Mouse (Mus musculus): ENCODE measurements around the gene Btbd35f19. TPM values are rescaled to one million over a fixed set of nuclear protein-coding genes. Genes with fewer than 3 reads are reported as not detected.
"Not testable (repeated sequence)": the region's sequence is repeated elsewhere in the genome, so short reads cannot be mapped to it uniquely, and the experiment has no call there.

The Btbd35f19 gene
- polyA plus RNA-seq (2015; fragmentation: Nextera tagmentation; extraction: Ambion mirVana): not detected in 2 replicates

DNA sequence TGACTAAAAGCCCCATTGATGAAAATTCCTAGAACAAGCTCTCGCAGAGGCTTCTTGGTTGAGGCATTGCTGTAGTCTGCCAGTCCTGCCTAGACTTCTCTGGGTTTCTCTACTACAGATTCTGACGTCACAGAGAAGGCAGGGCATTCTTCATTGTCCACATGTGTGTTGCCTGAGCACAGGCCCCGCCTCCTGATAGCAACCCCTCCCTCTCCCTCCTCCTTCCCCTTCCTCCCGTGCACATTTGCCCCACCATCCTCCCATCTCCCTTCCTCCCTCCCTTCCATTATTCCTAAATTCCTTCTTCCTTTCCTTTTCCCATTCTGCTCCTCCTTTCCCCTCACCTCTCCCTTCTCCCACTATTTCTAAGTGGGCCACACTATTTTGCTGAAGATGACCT lies at the start of gene Btbd35f19:
Gene Btbd35f19 (minus strand): TSS at position 101 of the 400 bp plus-strand sequence.
- not testable (repeated sequence) for H3K27me3 ChIP-seq (ENCODE audit: control insufficient read depth, insufficient read depth, low read length); H3K4me1 ChIP-seq (replicated peaks; ENCODE audit: control insufficient read depth, insufficient read depth); H3K4me3 ChIP-seq (ENCODE audit: low read depth, low read length); H3K9ac ChIP-seq (ENCODE audit: low read length); H3K9me3 ChIP-seq (ENCODE audit: control insufficient read depth, low read length); ATAC-seq (ENCODE audit: low FRiP score, low TSS enrichment); H3K36me3 ChIP-seq (ENCODE audit: control insufficient read depth, insufficient read depth, low read length); H3K4me2 ChIP-seq (replicated peaks; ENCODE audit: low read depth); DNase-seq (ENCODE audit: low spot score); H3K27ac ChIP-seq (replicated peaks)
- no CpG with 5 or more reads among the region's 4 CpGs for WGBS

DNA sequence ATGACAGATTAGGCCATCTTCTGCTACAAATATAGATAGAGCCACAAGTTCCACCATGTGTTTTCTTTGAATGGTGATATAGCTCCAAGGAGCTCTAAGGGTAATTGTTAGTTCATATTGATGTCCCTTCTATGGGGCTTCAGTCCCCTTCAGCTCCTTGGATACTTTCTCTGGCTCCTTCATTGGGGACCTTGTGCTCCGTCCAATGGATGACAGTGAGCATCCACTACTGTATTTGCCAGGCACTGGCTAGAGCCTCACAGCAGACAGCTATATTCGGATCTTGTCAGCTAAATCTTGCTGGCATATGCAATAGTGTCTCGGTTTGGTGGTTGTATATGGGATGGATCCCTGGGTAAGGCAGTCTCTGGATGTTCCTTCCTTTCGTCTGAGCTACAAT lies 41.8 kb downstream of the Btbd35f19 start:
- H3K4me1 ChIP-seq (replicated peaks; ENCODE audit: control insufficient read depth, insufficient read depth); DNase-seq (ENCODE audit: low spot score); H3K36me3 ChIP-seq (ENCODE audit: control insufficient read depth, insufficient read depth, low read length); H3K27me3 ChIP-seq (ENCODE audit: control insufficient read depth, insufficient read depth, low read length); H3K4me2 ChIP-seq (replicated peaks; ENCODE audit: low read depth); H3K9ac ChIP-seq (ENCODE audit: low read length); H3K4me3 ChIP-seq (ENCODE audit: low read depth, low read length); H3K27ac ChIP-seq (replicated peaks); ATAC-seq (ENCODE audit: low FRiP score, low TSS enrichment); H3K9me3 ChIP-seq (ENCODE audit: control insufficient read depth, low read length): not testable (repeated sequence)
- WGBS: 66% methylated on average over 2 of the region's 4 CpGs

DNA sequence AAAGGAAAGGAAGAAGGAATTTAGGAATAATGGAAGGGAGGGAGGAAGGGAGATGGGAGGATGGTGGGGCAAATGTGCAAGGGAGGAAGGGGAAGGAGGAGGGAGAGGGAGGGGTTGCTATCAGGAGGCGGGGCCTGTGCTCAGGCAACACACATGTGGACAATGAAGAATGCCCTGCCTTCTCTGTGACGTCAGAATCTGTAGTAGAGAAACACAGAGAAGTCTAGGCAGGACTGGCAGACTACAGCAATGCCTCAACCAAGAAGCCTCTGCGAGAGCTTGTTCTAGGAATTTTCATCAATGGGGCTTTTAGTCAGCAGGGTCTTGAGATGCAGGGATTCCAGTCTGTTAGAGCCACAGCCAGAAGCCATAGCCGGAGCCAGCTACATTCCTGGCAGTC lies 47.6 kb downstream of the Btbd35f19 start, which contains the start of gene Btbd35f26:
Gene Btbd35f26 (plus strand): TSS at position 301 of the 400 bp plus-strand sequence.
- H3K27me3 ChIP-seq (ENCODE audit: control insufficient read depth, insufficient read depth, low read length); ATAC-seq (ENCODE audit: low FRiP score, low TSS enrichment); H3K4me1 ChIP-seq (replicated peaks; ENCODE audit: control insufficient read depth, insufficient read depth); H3K27ac ChIP-seq (replicated peaks); DNase-seq (ENCODE audit: low spot score); H3K9ac ChIP-seq (ENCODE audit: low read length); H3K4me2 ChIP-seq (replicated peaks; ENCODE audit: low read depth); H3K4me3 ChIP-seq (ENCODE audit: low read depth, low read length); H3K36me3 ChIP-seq (ENCODE audit: control insufficient read depth, insufficient read depth, low read length); H3K9me3 ChIP-seq (ENCODE audit: control insufficient read depth, low read length): not testable (repeated sequence)
- no CpG with 5 or more reads among the region's 4 CpGs for WGBS

Other genes starting within 250 kb of the Btbd35f19 start
- not detected in 2 replicates for gene Spin2f, start 130.0 kb downstream of the Btbd35f19 start, polyA plus RNA-seq (2015; fragmentation: Nextera tagmentation; extraction: Ambion mirVana)
- gene Btbd35f26, start 47.5 kb downstream of the Btbd35f19 start, polyA plus RNA-seq (2015; fragmentation: Nextera tagmentation; extraction: Ambion mirVana): not detected in 2 replicates
- not detected in 2 replicates for gene Gm21883, start 190.4 kb upstream of the Btbd35f19 start, polyA plus RNA-seq (2015; fragmentation: Nextera tagmentation; extraction: Ambion mirVana)
- not detected in 2 replicates for gene Spin2e, start 235.0 kb upstream of the Btbd35f19 start, polyA plus RNA-seq (2015; fragmentation: Nextera tagmentation; extraction: Ambion mirVana)